Mouse (Mus musculus): ENCODE measurements around the gene Zfyve28.
A peak's percentile ranks its signal among the peaks of the same experiment; 100 is the strongest.

The Zfyve28 gene

GRCm38 (mm10) chr5:34288154-34288716 is at the start of gene Zfyve28, which contains the start of gene Cfap99:
TSS of gene Zfyve28 (minus strand) at chr5:34288449.
TSS of gene Cfap99 (plus strand) at chr5:34288600.
- no peak for DNase-seq (ENCODE audit: low spot score)

GRCm38 (mm10) chr5:34336775-34337450 is 48.7 kb upstream of the Zfyve28 start:
- DNase-seq (ENCODE audit: low spot score): peak; percentile 90

GRCm38 (mm10) chr5:34336097-34336774 is 48.0 kb upstream of the Zfyve28 start, which contains the start of gene Rnf4:
TSS of gene Rnf4 (plus strand) at chr5:34336289.
- DNase-seq (ENCODE audit: low spot score): peak; percentile 99

- peak; percentile 64 for DNase-seq (ENCODE audit: low spot score)
Measured at GRCm38 (mm10) chr5:34335539-34336096, 47.4 kb upstream of the Zfyve28 start.

GRCm38 (mm10) chr5:34334081-34334480 is 45.8 kb upstream of the Zfyve28 start:
- no peak for DNase-seq (ENCODE audit: low spot score)

- DNase-seq (ENCODE audit: low spot score): no peak
Measured at GRCm38 (mm10) chr5:34330136-34330535, 41.9 kb upstream of the Zfyve28 start.

GRCm38 (mm10) chr5:34326875-34327576 is 38.8 kb upstream of the Zfyve28 start:
- DNase-seq (ENCODE audit: low spot score): no peak

GRCm38 (mm10) chr5:34326249-34326691 is 38.0 kb upstream of the Zfyve28 start:
- peak; percentile 78 for DNase-seq (ENCODE audit: low spot score)

- no peak for DNase-seq (ENCODE audit: low spot score)
Measured at GRCm38 (mm10) chr5:34325286-34325685, 37.0 kb upstream of the Zfyve28 start.

GRCm38 (mm10) chr5:34321236-34321635 is 33.0 kb upstream of the Zfyve28 start:
- no peak for DNase-seq (ENCODE audit: low spot score)

- no peak for DNase-seq (ENCODE audit: low spot score)
Measured at GRCm38 (mm10) chr5:34319491-34320034, 31.3 kb upstream of the Zfyve28 start.

GRCm38 (mm10) chr5:34309016-34309415 is 20.8 kb upstream of the Zfyve28 start:
- peak; percentile 69 for DNase-seq (ENCODE audit: low spot score)

- no peak for DNase-seq (ENCODE audit: low spot score)
Measured at GRCm38 (mm10) chr5:34302377-34302776, 14.1 kb upstream of the Zfyve28 start.

GRCm38 (mm10) chr5:34298937-34299535 is 10.8 kb upstream of the Zfyve28 start:
- no peak for DNase-seq (ENCODE audit: low spot score)

- DNase-seq (ENCODE audit: low spot score): no peak
Measured at GRCm38 (mm10) chr5:34298061-34298460, 9.8 kb upstream of the Zfyve28 start.

GRCm38 (mm10) chr5:34295141-34295540 is 6.9 kb upstream of the Zfyve28 start:
- DNase-seq (ENCODE audit: low spot score): peak; percentile 94

GRCm38 (mm10) chr5:34294696-34295095 is 6.4 kb upstream of the Zfyve28 start:
- peak; percentile 85 for DNase-seq (ENCODE audit: low spot score)

- DNase-seq (ENCODE audit: low spot score): no peak
Measured at GRCm38 (mm10) chr5:34293363-34293762, 5.1 kb upstream of the Zfyve28 start.

GRCm38 (mm10) chr5:34289286-34289685 is 1.0 kb upstream of the Zfyve28 start:
- DNase-seq (ENCODE audit: low spot score): no peak

- no peak for DNase-seq (ENCODE audit: low spot score)
Measured at GRCm38 (mm10) chr5:34287838-34288145, 457 bp downstream of the Zfyve28 start.

- DNase-seq (ENCODE audit: low spot score): no peak
Measured at GRCm38 (mm10) chr5:34287001-34287837, 1.0 kb downstream of the Zfyve28 start.
